Mouse (Mus musculus) heart, postnatal 36 days (tissue): ENCODE results near the gene Rmnd5a. TPM values are rescaled to one million over a fixed set of nuclear protein-coding genes. Genes with fewer than 3 reads are reported as not detected.

Experiments used
- total RNA-seq, 2 experiments: library from RNA; stranded (reverse); gene quantifications; 2 replicates each; pipeline ENCODE4 v1.2.3; 2021

The Rmnd5a gene
- total RNA-seq, 2 experiments from 2014 or later, result 74.7 to 79.6 TPM

Other genes with a start within 250 kb of the Rmnd5a start
- gene Fabp1, start 240.8 kb downstream of the Rmnd5a start, total RNA-seq, result not detected
- gene Krcc1, start 169.0 kb downstream of the Rmnd5a start, total RNA-seq, result 10 to 100 TPM; 51.9 to 56.0 TPM
- 100 to 1,000 TPM; 351 to 373 TPM for gene Smyd1, start 118.4 kb downstream of the Rmnd5a start, total RNA-seq
- under 1 TPM in 1 of 2 experiments, not detected in 1; 0.25 TPM for gene Cd8b1, start 117.8 kb downstream of the Rmnd5a start, total RNA-seq
- under 1 TPM; 0.11 to 0.22 TPM for gene Cd8a, start 67.2 kb downstream of the Rmnd5a start, total RNA-seq
- 10 to 100 TPM; 26.1 to 27.0 TPM for gene Rnf103, start 53.3 kb upstream of the Rmnd5a start, total RNA-seq
- 10 to 100 TPM; 49.2 to 54.5 TPM for gene Chmp3, start 103.2 kb upstream of the Rmnd5a start, total RNA-seq
- gene Kdm3a, start 192.4 kb upstream of the Rmnd5a start, total RNA-seq, result 10 to 100 TPM; 21.1 to 24.4 TPM